Mouse (Mus musculus): ENCODE results near the gene Saa1.

Saa1 gene

DNA sequence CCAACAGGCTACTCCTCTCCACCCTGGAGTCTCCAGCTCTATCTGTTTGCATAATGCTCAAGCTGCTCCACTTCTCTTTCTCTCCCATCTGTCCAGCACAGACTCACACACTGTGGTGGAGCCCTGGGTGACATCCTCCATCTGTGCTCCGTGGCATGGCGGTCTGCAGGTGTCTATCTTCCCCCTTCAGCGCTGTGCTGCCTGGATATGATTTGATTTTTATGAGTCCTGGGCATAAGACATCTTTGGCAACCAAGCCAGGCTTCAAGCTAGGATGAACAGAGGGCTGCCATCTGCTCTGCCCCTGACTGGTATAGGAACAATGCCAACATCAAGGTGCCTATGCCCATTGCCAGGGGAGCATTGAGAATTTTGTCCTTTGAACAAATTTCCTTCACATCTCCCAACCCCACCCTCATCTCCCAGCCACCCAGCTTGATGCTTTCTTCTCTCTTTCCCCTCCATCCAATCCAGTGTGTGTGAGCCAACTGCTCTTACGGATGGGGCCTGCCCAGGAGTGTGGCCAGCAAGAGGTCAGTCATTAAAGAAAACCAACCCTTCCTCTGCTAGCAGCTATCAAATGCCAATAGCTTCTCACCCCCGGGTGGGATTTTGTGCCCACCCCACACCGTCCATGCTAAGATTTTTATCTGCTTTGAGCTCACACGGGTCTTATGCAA, 24.0 kb downstream of the Saa1 start:
- DNase-seq (ENCODE audit: low spot score): no peak

DNA sequence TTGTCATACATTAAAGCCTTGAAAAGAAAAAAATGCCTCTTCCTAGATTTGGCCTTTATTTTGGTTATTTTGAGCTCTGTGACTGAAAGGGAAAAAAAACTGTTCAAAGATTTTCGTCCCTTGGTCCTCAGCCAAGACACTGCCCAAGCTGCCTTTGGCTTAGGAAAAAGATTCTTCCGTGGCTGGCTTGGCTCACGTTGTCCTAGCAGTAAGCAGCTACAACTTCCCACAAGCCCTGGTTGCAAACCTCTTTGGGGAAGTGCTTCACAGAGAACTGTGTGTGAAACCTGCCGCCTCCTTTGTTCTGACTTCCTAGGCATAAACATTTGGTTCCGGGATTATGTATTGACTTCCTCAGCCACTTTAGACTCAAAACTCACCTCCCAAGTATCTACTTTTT, 25.9 kb downstream of the Saa1 start:
- DNase-seq (ENCODE audit: low spot score): no peak

DNA sequence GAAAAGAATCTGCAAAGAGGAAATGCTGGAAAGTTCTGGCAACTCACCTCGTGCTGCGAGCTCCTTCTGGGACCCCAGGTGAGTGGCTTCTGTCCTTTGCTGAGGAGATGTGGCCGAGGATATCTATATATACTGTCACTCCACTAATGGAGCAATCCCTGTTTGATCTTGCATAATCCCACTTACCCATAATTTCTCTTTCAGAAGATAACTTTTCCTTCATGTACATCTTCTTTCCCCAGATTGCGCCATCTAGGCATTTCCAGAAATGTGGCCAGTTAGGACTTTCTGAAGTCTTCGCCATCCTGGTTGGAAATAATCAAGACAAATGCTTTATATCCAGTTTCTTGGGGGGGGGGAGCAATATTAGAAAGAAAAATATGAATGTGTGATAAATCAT, 27.2 kb downstream of the Saa1 start, which contains the start of gene Saa3:
TSS of gene Saa3 (minus strand) at position 101 of the 400 bp plus-strand sequence.
- no peak for DNase-seq (ENCODE audit: low spot score)

- DNase-seq (ENCODE audit: low spot score): peak; percentile 73
These were observed 28.3 kb downstream of the Saa1 start for GRCm38 (mm10) chr7:46714518-46714917.

- no peak for DNase-seq (ENCODE audit: low spot score)
These were observed 30.5 kb downstream of the Saa1 start for GRCm38 (mm10) chr7:46712250-46712649.

- DNase-seq (ENCODE audit: low spot score): peak; percentile 95
These were observed 32.4 kb downstream of the Saa1 start, which contains the start of gene Saal1 for GRCm38 (mm10) chr7:46710390-46710844. TSS of gene Saal1 (minus strand) at chr7:46710680.

DNA sequence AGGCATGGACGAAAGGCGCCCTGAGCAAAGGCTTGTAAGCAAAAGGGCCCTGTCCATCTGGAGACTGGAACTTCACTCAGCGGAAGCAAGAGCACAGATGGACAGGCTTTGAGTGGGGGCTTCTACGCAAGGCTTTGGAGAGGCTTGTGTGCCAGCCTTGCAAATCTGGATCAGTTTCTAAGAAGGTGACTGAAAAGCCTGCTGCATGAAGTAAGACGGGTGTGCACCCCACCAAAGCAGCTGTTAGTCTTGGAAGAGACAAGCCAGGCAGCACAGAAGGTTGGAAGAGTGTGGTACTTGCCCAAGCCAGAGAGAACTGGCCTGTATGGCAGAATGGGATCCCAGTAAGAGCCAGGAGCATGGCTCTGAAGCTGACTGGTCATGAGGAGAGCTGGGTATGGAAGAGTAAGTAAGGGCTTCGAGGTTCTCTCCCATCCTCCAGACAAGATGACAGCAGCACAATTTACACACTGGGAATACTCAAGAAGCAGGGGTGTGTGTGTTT, 42.2 kb downstream of the Saa1 start:
- DNase-seq (ENCODE audit: low spot score): no peak

- no peak for DNase-seq (ENCODE audit: low spot score)
These were observed 46.0 kb downstream of the Saa1 start for GRCm38 (mm10) chr7:46696754-46697153.
